Mouse (Mus musculus) brain, embryonic 14.5 days (tissue): ENCODE results near the gene Bdkrb1.

Source experiments
- CTCF ChIP-seq: fragments of 200-500 bp; IDR thresholded peaks from 2 replicates; pipeline ENCODE4 v1.5.1; 2012; ENCODE audit warnings: inconsistent platforms, mild to moderate bottlenecking, moderate library complexity, borderline replicate concordance; ENCODE audit not compliant: insufficient read depth, insufficient read length; ENCODE audit errors: extremely low read depth
- POLR2A ChIP-seq: fragments of 200-500 bp; IDR thresholded peaks from 2 replicates; pipeline ENCODE4 v1.6.1; 2012; ENCODE audit warnings: mild to moderate bottlenecking, inconsistent platforms, borderline replicate concordance; ENCODE audit not compliant: poor library complexity, insufficient read depth, insufficient read length, severe bottlenecking; ENCODE audit errors: extremely low read depth

DNA sequence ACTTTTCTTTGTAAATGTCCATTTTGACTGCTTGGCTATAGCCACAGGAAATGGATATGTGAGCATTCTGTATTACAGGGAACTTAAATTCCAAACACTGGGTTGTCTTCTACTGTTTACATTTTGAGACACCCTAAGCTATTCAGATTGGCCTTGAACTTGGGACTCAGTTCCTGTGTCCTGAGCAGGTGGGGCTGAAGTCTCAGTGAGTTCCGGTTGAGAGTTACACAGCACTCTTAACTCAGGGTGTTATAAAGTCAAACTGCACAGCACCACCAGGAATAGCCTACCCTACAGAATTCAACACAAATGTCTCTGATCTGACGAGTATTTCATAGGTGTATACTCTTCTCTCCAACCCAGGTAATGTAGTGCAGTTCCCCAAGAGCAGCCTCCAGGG, 8.2 kb downstream of the Bdkrb1 start:
- no peak for TF ChIP-seq CTCF
- no peak for TF ChIP-seq POLR2A
